Mouse (Mus musculus) T-cell, adult 2 months (primary cell): ENCODE results near the gene Tppp.
"Not testable (repeated sequence)": the region's sequence is repeated elsewhere in the genome, so short reads cannot be mapped to it uniquely, and the experiment has no call there.

ENCODE experiments used
- DNase-seq: peaks from one replicate; pipeline ENCODE4 v3.0.0; 2022; ENCODE audit warnings: low spot score

Tppp gene

GRCm38 (mm10) chr13:74025151-74026081 lies 16.2 kb downstream of the Tppp start:
- peak; percentile 58 for DNase-seq

GRCm38 (mm10) chr13:74026215-74026614 lies 17.0 kb downstream of the Tppp start:
- peak; percentile 6 for DNase-seq

GRCm38 (mm10) chr13:74028116-74028515 lies 18.9 kb downstream of the Tppp start:
- no peak for DNase-seq

- DNase-seq: no peak
Observed at GRCm38 (mm10) chr13:74029013-74029412, 19.8 kb downstream of the Tppp start.

GRCm38 (mm10) chr13:74030691-74031090 lies 21.5 kb downstream of the Tppp start:
- DNase-seq: no peak

- DNase-seq: no peak
Observed at GRCm38 (mm10) chr13:74031133-74031532, 21.9 kb downstream of the Tppp start.

- DNase-seq: no peak
Observed at GRCm38 (mm10) chr13:74034756-74035155, 25.5 kb downstream of the Tppp start.

GRCm38 (mm10) chr13:74035776-74036175 lies 26.6 kb downstream of the Tppp start:
- DNase-seq: no peak

GRCm38 (mm10) chr13:74039926-74040325 lies 30.7 kb downstream of the Tppp start:
- DNase-seq: no peak

- DNase-seq: no peak
Observed at GRCm38 (mm10) chr13:74056194-74056593, 47.0 kb downstream of the Tppp start.

- no peak for DNase-seq
Observed at GRCm38 (mm10) chr13:74058081-74058480, 48.9 kb downstream of the Tppp start.

- peak; percentile 87 for DNase-seq
Observed at GRCm38 (mm10) chr13:74061613-74062377, 52.6 kb downstream of the Tppp start, which contains the start of gene Cep72. Gene Cep72, minus strand, starts transcription at chr13:74062299.

- no peak for DNase-seq
Observed at GRCm38 (mm10) chr13:74062378-74063128, 53.3 kb downstream of the Tppp start.

GRCm38 (mm10) chr13:74063340-74064050 lies 54.3 kb downstream of the Tppp start:
- no peak for DNase-seq

GRCm38 (mm10) chr13:74066576-74066975 lies 57.4 kb downstream of the Tppp start:
- no peak for DNase-seq

GRCm38 (mm10) chr13:74071244-74071643 lies 62.0 kb downstream of the Tppp start:
- DNase-seq: not testable (repeated sequence)

GRCm38 (mm10) chr13:74071714-74072113 lies 62.5 kb downstream of the Tppp start:
- no peak for DNase-seq

GRCm38 (mm10) chr13:74073369-74073768 lies 64.2 kb downstream of the Tppp start:
- DNase-seq: no peak
